Mouse (Mus musculus): ENCODE measurements at regions not wholly inside any gene's neighbourhood (a gene's known extent, or its start where the extent isn't known, plus 50 kb on each side); places are given as distances from the start of the nearest gene placed in this dataset.

- DNase-seq (ENCODE audit: low spot score in 2 of 2) = no peak
Measured at GRCm38 (mm10) chr12:56402844-56403243, 57.1 kb upstream of the Mbip start.

GRCm38 (mm10) chr12:56402137-56402536, 56.4 kb upstream of the Mbip start:
- no peak for DNase-seq (ENCODE audit: low spot score in 2 of 2)

Data from right cerebral cortex, postnatal 10 days (tissue).